Mouse (Mus musculus) spleen, postnatal 36 days (tissue): ENCODE results near the gene Slc39a11.

Experiments
- DNase-seq, 2 experiments: peaks; one replicate each; pipeline ENCODE4 v3.0.0; 2022; ENCODE audit warnings: low spot score in 2 of 2, mixed read lengths in 1 of 2

Slc39a11 gene

GRCm38 (mm10) chr11:113246475-113246874, 403.4 kb downstream of the Slc39a11 start:
- no peak for DNase-seq

DNA sequence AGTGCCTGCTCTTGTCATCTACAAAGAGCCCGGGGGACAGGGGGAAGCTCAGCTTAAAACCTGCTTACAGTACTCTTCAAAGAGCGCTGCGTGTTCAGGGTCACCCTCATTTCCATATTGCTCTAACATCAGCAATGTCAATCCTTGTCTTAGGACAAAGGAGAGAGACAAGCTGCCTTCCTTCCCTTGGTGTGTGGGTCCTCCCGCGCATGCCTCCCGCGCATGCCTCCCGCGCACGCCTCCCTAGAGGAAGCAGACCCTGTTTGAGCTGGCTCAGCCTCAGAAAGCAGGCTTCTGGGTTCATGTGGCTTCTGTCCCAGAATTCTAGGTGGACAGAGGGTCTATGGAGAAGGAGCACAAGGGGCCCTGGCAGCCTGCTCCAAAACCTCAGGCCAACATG, 404.2 kb downstream of the Slc39a11 start:
- DNase-seq = no peak

GRCm38 (mm10) chr11:113234432-113234831, 415.4 kb downstream of the Slc39a11 start:
- DNase-seq = no peak

DNA sequence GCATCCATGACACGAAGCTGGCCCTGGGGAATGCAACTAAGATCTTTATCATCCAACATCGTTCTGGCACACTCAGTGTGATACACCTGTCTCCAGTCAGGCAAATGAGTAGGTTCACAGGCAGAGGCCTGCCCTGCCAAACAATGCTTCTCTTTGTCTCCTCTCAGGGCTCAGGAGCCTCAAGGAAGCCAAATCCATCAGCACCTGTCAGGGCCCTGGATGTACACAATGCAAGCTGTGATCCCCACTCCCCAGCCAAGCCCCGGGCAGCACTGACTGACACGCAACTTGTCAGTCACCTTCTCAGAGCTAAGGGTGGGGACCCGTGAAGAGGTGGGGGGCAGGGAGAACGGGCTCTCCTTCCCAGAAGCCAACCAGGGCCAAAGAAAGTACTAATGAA, 417.8 kb downstream of the Slc39a11 start:
- no peak for DNase-seq

GRCm38 (mm10) chr11:113230410-113231132, 419.3 kb downstream of the Slc39a11 start:
- DNase-seq = no peak

GRCm38 (mm10) chr11:113225748-113226147, 424.1 kb downstream of the Slc39a11 start:
- DNase-seq = no peak

GRCm38 (mm10) chr11:113223756-113224323, 426.0 kb downstream of the Slc39a11 start:
- no peak for DNase-seq

DNA sequence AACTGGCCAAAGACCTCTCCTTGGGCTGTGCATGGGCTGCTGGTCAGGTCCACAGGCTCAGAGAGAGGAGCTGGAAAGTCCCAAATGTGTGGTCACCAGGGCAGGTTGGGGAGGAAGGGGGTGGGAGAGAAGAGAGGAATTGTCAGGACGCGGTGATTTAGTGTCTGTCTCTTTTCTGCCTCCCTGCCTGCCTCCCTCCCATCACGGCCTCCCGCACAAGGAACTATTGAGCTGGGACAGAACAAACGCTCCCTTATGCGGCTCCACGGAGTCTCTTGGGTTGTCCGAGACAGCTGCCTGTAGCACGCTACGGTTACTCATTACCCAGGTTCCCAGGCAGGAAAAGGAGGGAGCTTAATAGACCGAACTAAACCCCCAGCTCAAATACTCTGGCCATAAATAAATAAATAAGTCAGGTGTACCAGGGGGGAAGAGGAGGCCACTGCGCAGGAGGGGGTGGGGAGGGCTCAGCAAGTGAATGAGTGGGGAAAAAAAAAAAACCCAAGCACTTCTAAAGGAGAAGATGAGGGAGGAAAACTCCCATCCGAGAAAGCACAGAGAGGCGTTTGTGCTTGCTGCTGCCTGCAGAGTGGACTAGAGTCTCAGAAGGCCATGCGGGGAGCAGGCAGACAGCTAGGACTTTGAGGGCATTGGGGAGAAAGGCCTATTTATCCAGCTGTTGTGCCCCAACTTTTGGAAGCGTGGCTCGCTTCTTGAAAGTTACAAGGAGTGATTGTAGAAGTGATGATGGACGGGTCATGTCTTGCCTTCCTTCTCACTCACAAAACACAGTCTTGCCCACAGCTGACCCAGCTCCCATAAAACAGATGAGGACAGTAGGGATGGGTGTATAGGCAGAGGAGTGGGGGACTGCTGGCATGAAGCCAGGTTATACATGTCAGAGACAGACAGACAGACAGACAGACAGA, 428.3 kb downstream of the Slc39a11 start:
- no peak for DNase-seq

- DNase-seq = no peak
Measured at GRCm38 (mm10) chr11:113220649-113221048, 429.2 kb downstream of the Slc39a11 start.

DNA sequence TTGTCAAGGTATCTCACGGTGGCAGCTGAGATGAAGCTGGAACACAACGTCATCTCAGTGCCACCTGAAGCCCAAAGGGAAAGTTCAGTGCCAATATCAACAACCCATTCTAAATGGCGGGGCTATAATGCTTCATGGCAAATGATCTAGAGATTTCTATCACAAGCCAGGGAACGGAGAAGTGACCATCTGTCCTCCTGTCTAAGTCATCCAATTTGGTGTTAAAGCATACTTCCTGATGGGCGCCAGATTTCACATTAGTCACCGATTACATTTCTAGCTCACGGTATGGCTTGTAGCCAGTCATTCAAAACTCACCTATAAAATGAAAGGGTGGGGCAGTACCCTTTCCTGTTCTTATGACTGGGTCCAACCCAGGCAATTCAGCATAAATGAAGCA, 435.1 kb downstream of the Slc39a11 start:
- DNase-seq = no peak

- DNase-seq = no peak
Measured at GRCm38 (mm10) chr11:113212390-113213025, 437.4 kb downstream of the Slc39a11 start.

DNA sequence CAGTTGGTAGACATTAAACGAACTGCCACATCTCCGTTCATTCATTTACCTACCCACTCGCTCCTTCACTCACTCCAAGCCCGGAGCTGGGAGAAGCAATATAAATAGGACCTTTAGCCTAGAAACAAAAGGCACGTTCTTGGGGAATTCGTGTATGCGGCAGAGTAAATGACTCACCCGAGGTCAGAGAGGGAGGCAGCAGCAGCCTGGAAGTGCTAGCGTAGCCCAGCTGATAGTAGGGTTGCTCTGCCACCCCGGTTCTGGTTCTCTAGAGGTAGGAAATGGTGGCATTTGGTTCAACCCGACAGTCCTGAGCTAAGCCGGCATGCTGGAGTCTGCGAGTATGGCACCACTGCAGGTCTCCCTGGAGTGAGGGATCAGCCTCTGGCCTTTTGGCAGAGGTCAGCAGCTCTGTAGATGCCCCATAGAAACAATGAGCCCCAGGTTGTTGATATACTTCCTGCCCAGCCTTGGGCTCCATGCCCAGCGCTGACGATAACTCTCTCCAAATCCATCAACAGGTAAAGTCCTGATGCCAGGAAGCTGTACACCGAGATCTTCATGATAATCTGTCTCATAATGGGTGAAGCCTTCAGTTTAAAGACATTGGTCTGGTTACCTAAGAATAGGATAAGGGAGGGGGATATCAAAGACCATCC, 440.5 kb downstream of the Slc39a11 start:
- DNase-seq = no peak

GRCm38 (mm10) chr11:113208521-113209072, 441.3 kb downstream of the Slc39a11 start:
- no peak for DNase-seq

- no peak for DNase-seq
Measured at GRCm38 (mm10) chr11:113207966-113208365, 441.9 kb downstream of the Slc39a11 start.

DNA sequence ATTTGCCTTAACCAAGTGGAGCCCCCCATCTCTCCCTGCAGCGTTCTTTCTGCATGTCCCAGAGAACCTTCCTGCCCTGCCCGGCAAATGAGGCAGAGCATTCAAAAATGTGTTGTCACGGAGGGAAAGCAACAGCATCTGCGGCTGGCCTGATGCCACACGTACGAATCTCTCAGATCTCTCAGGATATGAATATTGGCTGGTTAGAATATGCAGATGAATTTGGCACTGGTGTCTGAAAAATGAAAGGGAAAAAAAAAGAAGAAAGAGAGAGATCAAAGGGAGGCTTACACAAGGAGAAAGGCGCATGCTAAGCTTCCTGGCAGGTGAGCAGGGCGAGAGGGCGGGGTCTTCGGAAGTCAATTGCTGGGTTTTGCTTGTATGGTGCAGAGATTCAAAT, 443.8 kb downstream of the Slc39a11 start:
- no peak for DNase-seq

GRCm38 (mm10) chr11:113203008-113203407, 446.9 kb downstream of the Slc39a11 start:
- DNase-seq = no peak

DNA sequence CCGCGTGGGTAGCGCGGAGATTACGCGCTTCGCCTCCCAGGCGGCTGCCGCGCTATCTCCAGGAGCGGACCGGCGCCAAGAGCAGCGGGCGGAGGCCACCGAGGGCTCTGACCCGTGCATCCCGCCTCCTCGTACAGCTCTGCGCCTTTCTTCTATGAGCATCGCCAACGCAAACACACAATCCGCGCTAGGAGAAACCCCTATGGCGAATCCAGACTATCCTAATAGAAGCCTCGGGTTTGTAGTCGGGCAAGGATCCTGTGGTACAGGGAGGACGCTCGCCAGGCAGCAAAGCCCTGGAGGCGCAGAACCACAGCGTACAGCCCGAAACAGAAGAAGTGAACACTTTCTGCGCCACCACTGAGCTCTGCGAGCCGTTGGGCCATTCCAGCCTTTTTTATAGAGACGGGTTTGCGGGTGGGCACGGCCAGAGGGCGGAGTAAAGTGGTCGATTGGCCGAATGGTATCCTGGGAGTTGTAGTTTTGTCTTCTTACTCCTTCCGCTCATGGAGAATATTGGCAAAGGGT, 448.3 kb downstream of the Slc39a11 start:
- peak; percentile 50 to 62 for DNase-seq

- DNase-seq = no peak
Measured at GRCm38 (mm10) chr11:113200901-113201300, 449.0 kb downstream of the Slc39a11 start.

- no peak for DNase-seq
Measured at GRCm38 (mm10) chr11:113198586-113198985, 451.3 kb downstream of the Slc39a11 start.

GRCm38 (mm10) chr11:113197624-113198023, 452.3 kb downstream of the Slc39a11 start:
- no peak for DNase-seq
